Mouse (Mus musculus): Measurements from ENCODE around the gene Tor1aip2. TPM values are rescaled to one million over a fixed set of nuclear protein-coding genes. Genes with fewer than 3 reads are reported as not detected.

Gene Tor1aip2
- polyA plus RNA-seq, 1 experiment from 2014 or later, result 118 TPM

DNA sequence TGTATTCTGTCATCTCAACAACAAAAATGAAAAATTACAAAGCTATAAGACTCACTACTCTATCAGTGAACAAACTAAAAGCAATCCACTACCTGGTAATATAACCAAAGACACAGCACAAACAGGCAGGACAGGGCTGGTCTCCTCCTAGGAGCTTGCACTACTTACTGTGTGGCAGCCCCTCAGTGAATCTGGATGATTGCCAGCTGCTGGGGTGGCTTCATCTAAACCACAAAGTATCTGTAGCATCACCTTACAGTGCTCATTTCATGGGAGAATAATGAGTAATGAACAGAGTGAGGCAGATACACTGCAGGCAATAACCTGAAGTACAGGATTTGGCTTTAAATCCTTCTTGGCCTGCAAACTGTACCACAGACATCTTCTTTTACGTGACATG, 15.4 kb upstream of the Tor1aip2 start:
- ATAC-seq (ENCODE audit: low FRiP score, low TSS enrichment), result no peak
- WGBS, result 97% methylated on average over 1 of the region's 1 CpGs
- H3K36me3 ChIP-seq (ENCODE audit: insufficient read depth, low read length), result peaks cover 42% of the 10 kb centered on the region

GRCm38 (mm10) chr1:156020402-156020801, 14.8 kb upstream of the Tor1aip2 start:
- H3K9ac ChIP-seq (replicated peaks; ENCODE audit: low read length), result no peak overlapping the region
- 91% methylated on average over 1 of the region's 1 CpGs for WGBS
- no peak overlapping the region for H3K4me3 ChIP-seq (ENCODE audit: low read length)
- no peaks in the 10 kb centered on the region for H3K9me3 ChIP-seq (ENCODE audit: low read length)
- H3K4me2 ChIP-seq (replicated peaks; ENCODE audit: low read depth, low read length), result no peak overlapping the region
- H3K27me3 ChIP-seq (ENCODE audit: insufficient read depth, low read length), result no peaks in the 10 kb centered on the region
- no peaks in the 10 kb centered on the region for H3K4me1 ChIP-seq (ENCODE audit: insufficient read depth, low read length)
- ATAC-seq (ENCODE audit: low FRiP score, low TSS enrichment), result no peak
- H3K27ac ChIP-seq (ENCODE audit: low read length), result no peak overlapping the region
- H3K36me3 ChIP-seq (ENCODE audit: insufficient read depth, low read length), result peaks cover 44% of the 10 kb centered on the region

More for the DNA sequence above, 15.4 kb upstream of the Tor1aip2 start:
- H3K4me3 ChIP-seq (ENCODE audit: low read length), result no peak overlapping the region
- no peaks in the 10 kb centered on the region for H3K4me1 ChIP-seq (ENCODE audit: insufficient read depth, low read length)
- H3K9ac ChIP-seq (replicated peaks; ENCODE audit: low read length), result no peak overlapping the region
- H3K9me3 ChIP-seq (ENCODE audit: low read length), result no peaks in the 10 kb centered on the region
- H3K4me2 ChIP-seq (replicated peaks; ENCODE audit: low read depth, low read length), result no peak overlapping the region
- no peak overlapping the region for H3K27ac ChIP-seq (ENCODE audit: low read length)
- H3K27me3 ChIP-seq (ENCODE audit: insufficient read depth, low read length), result no peaks in the 10 kb centered on the region

DNA sequence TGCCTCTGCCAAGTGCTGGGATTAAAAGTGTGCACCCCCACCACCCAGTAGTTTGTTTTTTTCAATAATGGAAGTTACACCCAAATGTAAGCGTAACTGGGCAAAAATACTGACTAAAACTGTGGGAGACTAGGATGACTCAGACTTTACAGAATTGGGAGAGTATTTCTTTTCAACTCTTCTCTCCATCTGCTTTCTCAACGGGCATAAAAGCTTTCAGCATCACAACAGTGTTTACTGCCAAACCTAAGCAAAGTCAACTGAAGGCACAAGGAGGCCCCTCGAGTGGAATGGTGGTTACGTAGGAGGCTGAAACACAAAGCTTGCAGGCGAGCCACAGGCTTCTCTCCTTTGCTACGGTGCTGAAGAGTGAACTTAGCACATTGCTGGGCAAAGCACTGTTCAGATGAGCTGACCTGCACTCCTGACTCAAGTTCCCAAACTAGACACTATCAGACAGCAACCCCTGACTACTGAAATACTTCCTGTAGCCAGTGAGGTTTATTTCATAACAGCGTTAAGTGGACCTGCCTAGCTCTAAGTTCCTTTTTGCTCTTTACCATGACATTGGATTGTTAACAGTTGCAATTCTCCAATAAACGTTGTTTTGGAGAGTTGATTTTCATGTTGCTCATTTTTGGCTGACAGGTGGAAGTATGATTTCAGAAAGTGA, 10.2 kb upstream of the Tor1aip2 start:
- H3K9ac ChIP-seq (replicated peaks; ENCODE audit: low read length), result no peak overlapping the region
- WGBS, result 73% methylated on average over 8 of the region's 8 CpGs
- H3K4me3 ChIP-seq (ENCODE audit: low read length), result no peak overlapping the region
- H3K4me1 ChIP-seq (ENCODE audit: insufficient read depth, low read length), result no peaks in the 10 kb centered on the region
- H3K27me3 ChIP-seq (ENCODE audit: insufficient read depth, low read length), result no peaks in the 10 kb centered on the region
- H3K9me3 ChIP-seq (ENCODE audit: low read length), result no peaks in the 10 kb centered on the region
- ATAC-seq (ENCODE audit: low FRiP score, low TSS enrichment), result no peak
- peaks cover 23% of the 10 kb centered on the region for H3K36me3 ChIP-seq (ENCODE audit: insufficient read depth, low read length)
- no peak overlapping the region for H3K4me2 ChIP-seq (replicated peaks; ENCODE audit: low read depth, low read length)
- no peak overlapping the region for H3K27ac ChIP-seq (ENCODE audit: low read length)

- Histone ChIP-seq H3K9ac (replicated peaks; ENCODE audit: low read length) (no peak overlapping the region), H3K27ac (ENCODE audit: low read length) (no peak overlapping the region), H3K4me2 (replicated peaks; ENCODE audit: low read depth, low read length) (no peak overlapping the region), H3K9me3 (ENCODE audit: low read length) (no peaks in the 10 kb centered on the region), H3K27me3 (ENCODE audit: insufficient read depth, low read length) (no peaks in the 10 kb centered on the region), H3K4me1 (ENCODE audit: insufficient read depth, low read length) (no peaks in the 10 kb centered on the region), H3K36me3 (ENCODE audit: insufficient read depth, low read length) (peaks cover 30% of the 10 kb centered on the region), H3K4me3 (ENCODE audit: low read length) (no peak overlapping the region)
- ATAC-seq (ENCODE audit: low FRiP score, low TSS enrichment), result no peak
- 85% methylated on average over 3 of the region's 3 CpGs for WGBS
Observed at GRCm38 (mm10) chr1:156027849-156028248, 7.4 kb upstream of the Tor1aip2 start.

- peaks cover 36% of the 10 kb centered on the region for H3K36me3 ChIP-seq (ENCODE audit: insufficient read depth, low read length)
- WGBS, result 76% methylated on average over 4 of the region's 4 CpGs
Observed at GRCm38 (mm10) chr1:156028340-156028975, 6.7 kb upstream of the Tor1aip2 start.

DNA sequence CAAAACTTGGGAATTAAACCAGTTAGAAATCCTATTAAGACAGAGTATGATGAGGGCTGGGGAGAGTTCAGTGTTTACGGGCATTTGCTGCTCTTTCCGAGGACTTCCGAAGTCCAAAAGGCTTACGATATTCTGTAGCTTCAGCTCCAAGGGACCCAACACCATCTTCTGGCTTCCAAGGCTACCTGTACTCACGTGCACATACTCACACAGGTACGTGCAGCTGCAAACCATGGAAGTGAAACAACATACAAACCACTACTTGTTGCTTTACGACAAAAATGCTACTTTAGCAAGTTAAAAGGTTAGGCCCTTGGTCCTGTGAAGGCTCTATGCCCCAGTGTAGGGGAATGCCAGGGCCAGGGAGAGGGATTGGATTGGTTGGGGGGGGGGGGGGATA, 1.3 kb upstream of the Tor1aip2 start:
- WGBS, result 93% methylated on average over 7 of the region's 7 CpGs
- no peak overlapping the region for H3K4me2 ChIP-seq (replicated peaks; ENCODE audit: low read depth, low read length)
- H3K4me3 ChIP-seq (ENCODE audit: low read length), result no peak overlapping the region
- no peak overlapping the region for H3K9ac ChIP-seq (replicated peaks; ENCODE audit: low read length)
- peaks cover 36% of the 10 kb centered on the region for H3K36me3 ChIP-seq (ENCODE audit: insufficient read depth, low read length)
- no peak overlapping the region for H3K27ac ChIP-seq (ENCODE audit: low read length)
- H3K9me3 ChIP-seq (ENCODE audit: low read length), result no peaks in the 10 kb centered on the region
- ATAC-seq (ENCODE audit: low FRiP score, low TSS enrichment), result no peak
- peaks cover 12% of the 10 kb centered on the region for H3K4me1 ChIP-seq (ENCODE audit: insufficient read depth, low read length)
- no peaks in the 10 kb centered on the region for H3K27me3 ChIP-seq (ENCODE audit: insufficient read depth, low read length)

More at GRCm38 (mm10) chr1:156028340-156028975, 6.7 kb upstream of the Tor1aip2 start:
- no peak for ATAC-seq (ENCODE audit: low FRiP score, low TSS enrichment)
- no peaks in the 10 kb centered on the region for H3K4me1 ChIP-seq (ENCODE audit: insufficient read depth, low read length)
- no peak overlapping the region for H3K9ac ChIP-seq (replicated peaks; ENCODE audit: low read length)
- no peaks in the 10 kb centered on the region for H3K9me3 ChIP-seq (ENCODE audit: low read length)
- no peak overlapping the region for H3K4me3 ChIP-seq (ENCODE audit: low read length)
- no peaks in the 10 kb centered on the region for H3K27me3 ChIP-seq (ENCODE audit: insufficient read depth, low read length)
- H3K4me2 ChIP-seq (replicated peaks; ENCODE audit: low read depth, low read length), result no peak overlapping the region
- no peak overlapping the region for H3K27ac ChIP-seq (ENCODE audit: low read length)

GRCm38 (mm10) chr1:156034661-156035060, 542 bp upstream of the Tor1aip2 start:
- Histone ChIP-seq H3K36me3 (ENCODE audit: insufficient read depth, low read length) (peaks cover 32% of the 10 kb centered on the region), H3K4me1 (ENCODE audit: insufficient read depth, low read length) (peaks cover 12% of the 10 kb centered on the region), H3K4me3 (ENCODE audit: low read length) (peak overlapping the region; percentile 86), H3K9ac (replicated peaks; ENCODE audit: low read length) (peak overlapping the region; percentile 96), H3K9me3 (ENCODE audit: low read length) (no peaks in the 10 kb centered on the region), H3K27me3 (ENCODE audit: insufficient read depth, low read length) (no peaks in the 10 kb centered on the region), H3K27ac (ENCODE audit: low read length) (peak overlapping the region; percentile 100), H3K4me2 (replicated peaks; ENCODE audit: low read depth, low read length) (peak overlapping the region; percentile 67)
- WGBS, result 18% methylated on average over 1 of the region's 1 CpGs
- ATAC-seq (ENCODE audit: low FRiP score, low TSS enrichment), result no peak

DNA sequence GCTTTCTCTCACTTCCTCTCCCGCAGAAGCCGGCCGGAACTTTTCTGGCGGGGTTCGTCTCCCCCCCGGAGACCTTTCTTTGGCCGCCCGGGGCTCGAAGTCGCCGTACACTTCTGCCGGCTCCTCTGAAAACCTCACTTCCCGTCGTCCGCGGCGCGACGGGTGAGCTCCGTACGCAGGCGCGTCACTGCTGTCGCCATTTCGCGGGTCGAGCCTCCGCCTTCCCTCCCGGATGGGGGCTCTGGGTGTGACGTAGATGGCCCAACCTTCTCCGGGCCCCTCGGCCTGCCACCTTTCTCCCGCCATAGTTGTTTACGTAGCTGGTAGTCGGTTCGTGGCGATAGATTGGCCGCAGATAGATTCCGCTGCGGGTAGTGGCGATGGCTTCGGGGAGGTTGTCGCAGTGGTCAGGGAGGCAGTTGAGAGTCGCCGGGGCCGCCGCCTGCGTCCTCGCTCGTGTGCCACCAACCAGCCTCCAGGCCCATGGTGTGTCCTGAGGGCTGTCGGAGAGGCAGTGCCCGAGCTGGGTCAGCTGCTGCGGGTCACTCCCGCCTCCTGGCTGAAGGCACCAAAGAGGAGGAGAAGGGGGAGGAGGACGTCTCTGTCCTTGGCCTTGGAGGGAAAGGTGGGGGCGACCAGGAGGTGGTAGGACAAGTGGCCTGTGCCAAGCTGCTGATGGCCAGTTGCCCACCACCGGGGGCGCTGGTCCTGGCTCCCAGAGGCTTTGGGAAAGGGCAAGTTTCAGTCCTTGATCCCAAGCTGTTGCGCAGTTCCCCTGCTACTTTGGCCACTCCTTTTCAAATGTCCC, 931 bp downstream of the Tor1aip2 start, which contains the start of gene Tor1aip1:
Tor1aip1 (minus strand) TSS at position 551 of the 808 bp plus-strand sequence.
- peak within 1 kb of the TSS; percentile 100 for H3K27ac ChIP-seq (ENCODE audit: low read length)
- no peaks in the 10 kb centered on the region for H3K9me3 ChIP-seq (ENCODE audit: low read length)
- under 1% methylated on average over 58 of the region's 59 CpGs for WGBS

DNA sequence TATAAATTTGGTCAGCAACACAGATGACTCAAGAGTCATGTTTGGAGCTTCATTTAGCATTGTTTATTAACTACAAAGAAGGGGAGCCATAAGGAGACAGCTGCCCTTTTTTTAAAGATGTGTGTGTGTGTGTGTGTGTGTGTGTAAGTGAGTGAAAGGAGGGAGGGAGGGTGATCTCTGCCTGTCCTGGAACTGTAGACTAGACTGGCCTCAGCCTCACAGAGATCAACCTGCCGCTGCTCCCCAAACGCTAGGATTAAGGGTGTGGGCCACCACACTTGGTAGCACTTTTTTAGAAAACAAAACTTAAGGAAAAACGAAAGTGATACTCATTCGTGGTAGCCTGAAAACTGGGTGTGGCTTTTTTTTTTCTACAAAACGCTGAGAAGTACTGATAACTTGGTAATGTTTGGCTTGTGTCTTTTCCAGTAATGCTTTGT, 2.0 kb downstream of the Tor1aip2 start:
- peak overlapping the region; percentile 38; the same call in 1 of the 2 replicates for H3K27ac ChIP-seq (ENCODE audit: low read length)
- H3K9ac ChIP-seq (replicated peaks; ENCODE audit: low read length), result peak overlapping the region; percentile 54
- peak overlapping the region; percentile 16; the same call in 1 of the 2 replicates for H3K4me3 ChIP-seq (ENCODE audit: low read length)
- 49% methylated on average over 5 of the region's 5 CpGs for WGBS
- H3K27me3 ChIP-seq (ENCODE audit: insufficient read depth, low read length), result no peaks in the 10 kb centered on the region
- H3K4me2 ChIP-seq (replicated peaks; ENCODE audit: low read depth, low read length), result peak overlapping the region; percentile 39
- H3K36me3 ChIP-seq (ENCODE audit: insufficient read depth, low read length), result peaks cover 18% of the 10 kb centered on the region; the same call in 1 of the 2 replicates
- H3K9me3 ChIP-seq (ENCODE audit: low read length), result no peaks in the 10 kb centered on the region
- no peak for ATAC-seq (ENCODE audit: low FRiP score, low TSS enrichment)
- H3K4me1 ChIP-seq (ENCODE audit: insufficient read depth, low read length), result peaks cover 24% of the 10 kb centered on the region

More for the DNA sequence above, 931 bp downstream of the Tor1aip2 start, which contains the start of gene Tor1aip1:
- H3K9ac ChIP-seq (replicated peaks; ENCODE audit: low read length), result peak within 1 kb of the TSS; percentile 96
- peaks cover 25% of the 10 kb centered on the region for H3K36me3 ChIP-seq (ENCODE audit: insufficient read depth, low read length)
- no peaks in the 10 kb centered on the region for H3K27me3 ChIP-seq (ENCODE audit: insufficient read depth, low read length)
- H3K4me3 ChIP-seq (ENCODE audit: low read length), result peak within 1 kb of the TSS; percentile 86
- peaks cover 16% of the 10 kb centered on the region for H3K4me1 ChIP-seq (ENCODE audit: insufficient read depth, low read length)
- H3K4me2 ChIP-seq (replicated peaks; ENCODE audit: low read depth, low read length), result peak within 1 kb of the TSS; percentile 67
- ATAC-seq (ENCODE audit: low FRiP score, low TSS enrichment), result peak; percentile 93

Measured in kidney, embryonic 16.5 days (tissue).